Mouse (Mus musculus): ENCODE measurements around the gene Mef2b. TPM values are rescaled to one million over a fixed set of nuclear protein-coding genes. Genes with fewer than 3 reads are reported as not detected.

The Mef2b gene
- total and polyA plus RNA-seq, 3 experiments, result 60.1 to 232 (median 168) TPM

DNA sequence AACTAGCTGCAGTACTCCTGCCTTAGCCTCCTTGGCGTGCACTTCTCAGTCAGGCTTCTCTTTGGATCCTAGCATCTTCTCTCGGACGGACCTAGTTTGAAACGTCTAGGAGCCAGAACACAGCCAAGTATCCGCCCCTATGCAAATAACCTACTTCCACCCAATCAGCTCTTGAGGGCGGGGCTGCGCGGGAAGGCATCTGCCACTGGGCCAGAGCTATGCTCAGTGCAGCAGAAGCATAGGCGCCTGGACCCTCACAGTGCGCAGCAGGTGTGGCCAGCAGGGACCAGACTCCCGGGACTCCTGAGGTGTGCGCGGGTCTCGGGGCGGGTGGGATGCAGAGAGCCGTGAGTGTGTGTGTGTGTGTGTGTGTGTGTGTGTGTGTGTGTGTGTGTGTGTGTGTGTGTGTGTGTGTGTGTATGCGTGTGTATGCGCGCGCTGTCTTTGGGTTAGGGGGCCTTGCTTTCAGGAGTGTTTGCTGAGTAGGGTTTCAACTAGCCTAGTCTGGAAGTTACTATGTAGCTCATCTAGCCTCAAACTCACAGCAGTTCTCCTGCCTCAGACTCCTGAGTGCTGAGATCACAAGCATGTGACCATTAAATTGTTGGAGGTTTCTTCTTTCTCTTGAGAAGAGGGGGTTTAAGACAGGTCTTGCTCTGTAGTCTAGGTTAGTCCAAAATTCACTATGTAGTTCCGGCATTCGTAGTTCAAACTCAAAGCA is 13.2 kb downstream of the Mef2b start (continued):
- TF ChIP-seq CTCF (conservative IDR thresholded peaks at IDR 0.05 in 1 of 2, IDR thresholded peaks at IDR 0.05 in 1 of 2; ENCODE audit: low read depth in 2 of 2, low read length in 2 of 2), result no peak
- peak; percentile 99 for TF ChIP-seq POLR2A (IDR thresholded peaks at IDR 0.05; ENCODE audit: low read depth, low read length)
- no peak for TF ChIP-seq JUND (conservative IDR thresholded peaks at IDR 0.05; ENCODE audit: low read depth, low read length)
- peak; percentile 49; the same call in 1 of the 2 replicates for TF ChIP-seq MAZ (IDR thresholded peaks at IDR 0.05; ENCODE audit: low read depth, low read length)
- TF ChIP-seq CHD1 (IDR thresholded peaks at IDR 0.05; ENCODE audit: low read depth, low read length), result 0 out of 2 replicates have a peak, but pooled peaks have one; percentile 51
- TF ChIP-seq USF1 (IDR thresholded peaks at IDR 0.05; ENCODE audit: low read depth, low read length), result no peak
- TF ChIP-seq HCFC1 (IDR thresholded peaks at IDR 0.05; ENCODE audit: low read depth, low read length), result peak; percentile 28; the same call in 1 of the 2 replicates
- TF ChIP-seq POLR2AphosphoS2 (IDR thresholded peaks at IDR 0.05; ENCODE audit: low read depth, low read length), result peak; percentile 96; the same call in 1 of the 2 replicates
- no peak for TF ChIP-seq GABPA (IDR thresholded peaks at IDR 0.05; ENCODE audit: insufficient replicate concordance, low read depth, low read length)
- TF ChIP-seq SIN3A (IDR thresholded peaks at IDR 0.05; ENCODE audit: low read length), result peak; percentile 63
- TF ChIP-seq TCF12 (IDR thresholded peaks at IDR 0.05; ENCODE audit: low read depth, low read length), result peak; percentile 98
- TF ChIP-seq TBP (conservative IDR thresholded peaks at IDR 0.05; ENCODE audit: low read depth, low read length), result peak; percentile 94

DNA sequence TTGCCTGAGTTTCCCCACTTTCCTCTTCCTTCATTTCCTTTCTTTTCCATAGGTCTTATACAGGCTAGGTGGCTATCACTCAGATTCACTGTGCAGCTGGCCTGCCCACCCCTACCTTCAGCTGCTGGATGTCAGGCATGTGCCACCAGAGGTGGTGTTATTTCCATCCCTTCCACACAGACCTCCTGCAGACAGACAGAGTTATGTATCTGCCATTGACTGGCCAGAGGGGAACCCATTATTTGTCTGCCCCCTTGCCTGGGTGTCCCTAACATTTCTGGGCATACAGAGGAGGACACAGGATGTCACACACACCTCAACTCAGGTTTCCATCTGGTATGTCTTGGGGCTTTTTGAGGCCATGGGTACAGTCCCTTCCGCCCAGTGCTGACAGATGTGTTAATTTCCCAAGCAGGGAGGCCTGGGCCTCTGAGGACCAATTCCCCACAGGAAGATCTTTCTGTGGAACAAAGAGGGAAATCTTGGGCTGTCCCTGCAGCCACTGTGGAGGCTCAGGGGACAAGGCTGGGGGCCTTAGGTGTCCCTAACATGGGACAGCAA is 17.8 kb downstream of the Mef2b start:
- Histone ChIP-seq H3K9ac (ENCODE audit: insufficient read depth, low read depth) (peak overlapping the region; percentile 90), H3K4me3 (replicated peaks in 1 of 3; ENCODE audit: low read depth in 2 of 3, low read length in 2 of 3, poor library complexity in 1 of 3) (peak overlapping the region; percentile 40 to 69 (median 42)), H3K4me2 (ENCODE audit: insufficient read depth, low read depth, poor library complexity, severe bottlenecking) (peak overlapping the region; percentile 93), H3K79me2 (replicated peaks; ENCODE audit: control insufficient read depth, extremely low read depth, insufficient read depth, poor library complexity, severe bottlenecking) (peaks cover 72% of the 10 kb centered on the region), H3K27ac (ENCODE audit: insufficient read depth, low read depth) (peak overlapping the region; percentile 98), H3K27me3 (replicated peaks) (no peaks in the 10 kb centered on the region), H3K9me3 (replicated peaks; ENCODE audit: low read length) (no peaks in the 10 kb centered on the region), H3K4me1 (ENCODE audit: control insufficient read depth in 1 of 2, insufficient read depth in 2 of 2) (peaks cover 28 to 52% of the 10 kb centered on the region in 2 experiments), H3K36me3 (replicated peaks in 1 of 2; ENCODE audit: control insufficient read depth in 1 of 2, insufficient read depth in 1 of 2, low read length in 1 of 2) (peaks cover 36 to 49% of the 10 kb centered on the region in 2 experiments)
- in situ Hi-C loops (cut with MboI; ENCODE audit: low pct_ligation_motif_present, low pct_unique_long_range_greater_than_20kb, low sequenced_read_pairs), result no loop called here
- dilution Hi-C loops (cut with MboI; ENCODE audit: extremely low pct_ligation_motif_present, extremely low pct_unique_long_range_greater_than_20kb, low sequenced_read_pairs), result no loop called here
- no peak for DNase-seq (ENCODE audit: extremely low read depth)
- no peak for TF ChIP-seq POLR2AphosphoS2 (IDR thresholded peaks at IDR 0.05; ENCODE audit: low read depth, low read length)
- TF ChIP-seq RCOR1 (conservative IDR thresholded peaks at IDR 0.05; ENCODE audit: low read depth, low read length), result no peak
- TF ChIP-seq MEF2A (IDR thresholded peaks at IDR 0.05; ENCODE audit: borderline replicate concordance, low read depth, low read length), result no peak
- no peak for TF ChIP-seq USF2 (conservative IDR thresholded peaks at IDR 0.05; ENCODE audit: low read depth, low read length)
- no peak for TF ChIP-seq PAX5 (IDR thresholded peaks at IDR 0.05; ENCODE audit: low read length)
- TF ChIP-seq MAX (IDR thresholded peaks at IDR 0.05; ENCODE audit: low read length), result no peak
- TF ChIP-seq POLR2A (IDR thresholded peaks at IDR 0.05; ENCODE audit: low read depth, low read length), result peak; percentile 8
- TF ChIP-seq SIN3A (IDR thresholded peaks at IDR 0.05; ENCODE audit: low read length), result no peak
- TF ChIP-seq CHD1 (IDR thresholded peaks at IDR 0.05; ENCODE audit: low read depth, low read length), result no peak
- TF ChIP-seq MYC (IDR thresholded peaks at IDR 0.05; ENCODE audit: low read depth, low read length), result no peak
- no peak for TF ChIP-seq ZC3H11A (IDR thresholded peaks at IDR 0.05; ENCODE audit: low read depth, low read length)
- TF ChIP-seq TCF12 (IDR thresholded peaks at IDR 0.05; ENCODE audit: low read depth, low read length), result peak; percentile 76
- 0 out of 2 replicates have a peak, but pooled peaks have one; percentile 20 for TF ChIP-seq IRF4 (IDR thresholded peaks at IDR 0.05; ENCODE audit: low read depth, low read length)
- TF ChIP-seq TBP (conservative IDR thresholded peaks at IDR 0.05; ENCODE audit: low read depth, low read length), result 0 out of 2 replicates have a peak, but pooled peaks have one; percentile 13
- TF ChIP-seq GABPA (IDR thresholded peaks at IDR 0.05; ENCODE audit: insufficient replicate concordance, low read depth, low read length), result no peak
- no peak for TF ChIP-seq SMC3 (IDR thresholded peaks at IDR 0.05; ENCODE audit: low read depth, low read length)
- TF ChIP-seq USF1 (IDR thresholded peaks at IDR 0.05; ENCODE audit: low read depth, low read length), result no peak
- no peak for TF ChIP-seq CHD2 (IDR thresholded peaks at IDR 0.05; ENCODE audit: low read length)
- TF ChIP-seq NELFE (IDR thresholded peaks at IDR 0.05; ENCODE audit: low read depth, low read length), result no peak
- TF ChIP-seq RAD21 (IDR thresholded peaks at IDR 0.05; ENCODE audit: low read depth, low read length), result no peak
- TF ChIP-seq HCFC1 (IDR thresholded peaks at IDR 0.05; ENCODE audit: low read depth, low read length), result no peak
- no peak for TF ChIP-seq MAZ (IDR thresholded peaks at IDR 0.05; ENCODE audit: low read depth, low read length)
- TF ChIP-seq CTCF (conservative IDR thresholded peaks at IDR 0.05 in 1 of 2, IDR thresholded peaks at IDR 0.05 in 1 of 2; ENCODE audit: low read depth in 2 of 2, low read length in 2 of 2), result no peak
- no peak for TF ChIP-seq UBTF (IDR thresholded peaks at IDR 0.05; ENCODE audit: low read depth, low read length)
- peak; percentile 70 for TF ChIP-seq ETS1 (conservative IDR thresholded peaks at IDR 0.05; ENCODE audit: low read depth, low read length)
- no peak for TF ChIP-seq JUN (IDR thresholded peaks at IDR 0.05; ENCODE audit: insufficient read depth, low read depth, low read length)
- TF ChIP-seq EP300 (IDR thresholded peaks at IDR 0.05; ENCODE audit: low read length), result peak; percentile 55
- 0 out of 2 replicates have a peak, but pooled peaks have one; percentile 45 for TF ChIP-seq MXI1 (IDR thresholded peaks at IDR 0.05; ENCODE audit: low read depth, low read length)
- TF ChIP-seq NRF1 (IDR thresholded peaks at IDR 0.05; ENCODE audit: low read depth, low read length), result no peak
- no peak for TF ChIP-seq ZNF384 (IDR thresholded peaks at IDR 0.05; ENCODE audit: low read depth, low read length)
- TF ChIP-seq ZMIZ1 (IDR thresholded peaks at IDR 0.05; ENCODE audit: low read depth, low read length), result no peak; the same call in 1 of the 2 replicates
- TF ChIP-seq ZKSCAN1 (IDR thresholded peaks at IDR 0.05; ENCODE audit: borderline replicate concordance, low read depth, low read length), result no peak
